Mouse (Mus musculus) olfactory bulb, adult 2 months (tissue): ENCODE data around the gene Cox5a. TPM values are rescaled to one million over a fixed set of nuclear protein-coding genes. Genes with fewer than 3 reads are reported as not detected.

Experiments
- H3K27ac ChIP-seq: fragments of 200-500 bp; 2 replicates; pipeline ENCODE4 v1.5.1; 2012; ENCODE audit warnings: low read depth, low read length; ENCODE audit not compliant: insufficient read depth
- H3K4me1 ChIP-seq: fragments of 200-500 bp; 2 replicates; pipeline ENCODE4 v1.6.1; 2012; ENCODE audit warnings: low read length; ENCODE audit not compliant: control insufficient read depth, insufficient read depth
- H3K4me3 ChIP-seq: fragments of 200-500 bp; 2 replicates; pipeline ENCODE4 v1.5.1; 2012; ENCODE audit warnings: mild to moderate bottlenecking, low read depth, low read length, moderate library complexity; ENCODE audit not compliant: insufficient read depth
- CTCF ChIP-seq: fragments of 200-500 bp; IDR thresholded peaks from 2 replicates; pipeline ENCODE4 v1.5.1; 2012; ENCODE audit warnings: low read depth, mild to moderate bottlenecking, low read length, moderate library complexity; ENCODE audit not compliant: insufficient read depth
- POLR2A ChIP-seq: fragments of 200-500 bp; IDR thresholded peaks from 2 replicates; pipeline ENCODE4 v1.6.1; 2012; ENCODE audit warnings: mild to moderate bottlenecking, low read depth, low read length, moderate library complexity; ENCODE audit not compliant: insufficient read depth
- WGBS: fragments of 180-500 bp; shearing (Covaris S2); methylation state at CpG from one replicate; pipeline ENCODE4 v1.1.7; 2018; 5-methylcytosine and 5-hydroxymethylcytosine counted together
- polyA plus RNA-seq: library from polyadenylated mRNA; stranded (reverse); fragments of >200 nt; gene quantifications from 2 replicates; pipeline ENCODE4 v1.2.4, GENCODE M21; 2012; ENCODE audit warnings: low replicate concordance; ENCODE audit not compliant: missing spikeins, insufficient read depth, insufficient read length

The Cox5a gene
- polyA plus RNA-seq, 1 experiment: not detected

GRCm38 (mm10) chr9:57503622-57504380, 17.3 kb upstream of the Cox5a start, which contains the start of gene Rpp25:
Gene Rpp25, plus strand, starts transcription at chr9:57504026.
- no peak for TF ChIP-seq CTCF
- peak; percentile 54; the same call in 1 of the 2 replicates for TF ChIP-seq POLR2A
- peak within 1 kb of the TSS; percentile 97 for H3K27ac ChIP-seq
- WGBS: 1% methylated on average over 46 of the region's 46 CpGs
- peak within 1 kb of the TSS; percentile 60 for H3K4me3 ChIP-seq
- peaks cover 30% of the 10 kb centered on the region for H3K4me1 ChIP-seq

- TF ChIP-seq POLR2A (no peak; the same call in 1 of the 2 replicates), CTCF (peak; percentile 18; the same call in 1 of the 2 replicates)
- Histone ChIP-seq H3K27ac (peak overlapping the region; percentile 97), H3K4me3 (peak overlapping the region; percentile 60), H3K4me1 (peaks cover 30% of the 10 kb centered on the region)
- under 1% methylated on average over 34 of the region's 34 CpGs for WGBS
Measured at GRCm38 (mm10) chr9:57504381-57504700, 16.7 kb upstream of the Cox5a start.

GRCm38 (mm10) chr9:57504891-57505290, 16.2 kb upstream of the Cox5a start:
- TF ChIP-seq POLR2A (no peak), CTCF (no peak)
- Histone ChIP-seq H3K4me3 (peak overlapping the region; percentile 60), H3K27ac (peak overlapping the region; percentile 97), H3K4me1 (peaks cover 30% of the 10 kb centered on the region)
- WGBS: 40% methylated on average over 10 of the region's 10 CpGs

- 4% methylated on average over 8 of the region's 8 CpGs for WGBS
- Histone ChIP-seq H3K4me1 (peaks cover 25% of the 10 kb centered on the region), H3K27ac (peak overlapping the region; percentile 97), H3K4me3 (peak overlapping the region; percentile 60)
- TF ChIP-seq POLR2A: 0 out of 2 replicates have a peak, but pooled peaks have one; percentile 41
- no peak for TF ChIP-seq CTCF
Measured at GRCm38 (mm10) chr9:57505700-57506099, 15.4 kb upstream of the Cox5a start.

GRCm38 (mm10) chr9:57510577-57510976, 10.5 kb upstream of the Cox5a start:
- H3K4me1 ChIP-seq: peaks cover 3% of the 10 kb centered on the region
- TF ChIP-seq CTCF (no peak), POLR2A (no peak)
- WGBS: 85% methylated on average over 2 of the region's 2 CpGs

GRCm38 (mm10) chr9:57517113-57517512, 4.0 kb upstream of the Cox5a start:
- Histone ChIP-seq H3K27ac (peak overlapping the region; percentile 13; the same call in 1 of the 2 replicates), H3K4me3 (no peak overlapping the region), H3K4me1 (peaks cover 2% of the 10 kb centered on the region; the same call in 1 of the 2 replicates)
- WGBS: 11% methylated on average over 3 of the region's 3 CpGs
- no peak for TF ChIP-seq POLR2A
- no peak for TF ChIP-seq CTCF

More at GRCm38 (mm10) chr9:57510577-57510976, 10.5 kb upstream of the Cox5a start:
- Histone ChIP-seq H3K4me3 (no peak overlapping the region), H3K27ac (no peak overlapping the region)

- Histone ChIP-seq H3K4me1 (peaks cover 5% of the 10 kb centered on the region), H3K27ac (peak overlapping the region; percentile 98), H3K4me3 (peak overlapping the region; percentile 71)
- 20% methylated on average over 16 of the region's 16 CpGs for WGBS
- TF ChIP-seq POLR2A (no peak), CTCF (no peak)
Measured at GRCm38 (mm10) chr9:57520375-57521055, 559 bp upstream of the Cox5a start.

GRCm38 (mm10) chr9:57522114-57522860, 1.2 kb downstream of the Cox5a start:
- H3K4me1 ChIP-seq: peaks cover 3% of the 10 kb centered on the region
- WGBS: 9% methylated on average over 7 of the region's 7 CpGs
- H3K4me3 ChIP-seq: peak overlapping the region; percentile 71
- TF ChIP-seq POLR2A (no peak), CTCF (no peak)
- H3K27ac ChIP-seq: peak overlapping the region; percentile 97; the same call in 1 of the 2 replicates

GRCm38 (mm10) chr9:57522861-57523246, 1.8 kb downstream of the Cox5a start:
- WGBS: 51% methylated on average over 4 of the region's 4 CpGs
- Histone ChIP-seq H3K4me3 (peak overlapping the region; percentile 23; the same call in 1 of the 2 replicates), H3K4me1 (peaks cover 3% of the 10 kb centered on the region), H3K27ac (no peak overlapping the region)
- TF ChIP-seq CTCF: no peak
- no peak for TF ChIP-seq POLR2A
